Mouse (Mus musculus): ENCODE results near the gene Prrg4.

- TF ChIP-seq TAL1 (IDR thresholded peaks at IDR 0.05; ENCODE audit: low read length) = no peak
- TF ChIP-seq GATA1 (IDR thresholded peaks at IDR 0.05; ENCODE audit: low read length) = no peak
Measured at GRCm38 (mm10) chr2:104814181-104814951, 35.3 kb downstream of the Prrg4 start.
